Mouse (Mus musculus) hindbrain, embryonic 14.5 days (tissue): ENCODE measurements around the gene Fbxl13. TPM values are rescaled to one million over a fixed set of nuclear protein-coding genes. Genes with fewer than 3 reads are reported as not detected.

ENCODE experiments used
- ATAC-seq: fragments of 200-750 bp; cut with Nextera tagmentation; 2 replicates; pipeline ENCODE4 v1.8.0; 2017; ENCODE audit warnings: moderate number of reproducible peaks, mild to moderate bottlenecking, moderate TSS enrichment, moderate library complexity; ENCODE audit not compliant: low FRiP score
- DNase-seq: peaks from one replicate; pipeline ENCODE4 v3.0.0-alpha.2; 2015; ENCODE audit warnings: low spot score
- H3K27ac ChIP-seq: fragments of 300-500 bp; sonication (generic); 2 replicates; pipeline ENCODE4 v1.5.1; 2014; ENCODE audit warnings: mild to moderate bottlenecking, moderate library complexity
- H3K27me3 ChIP-seq: fragments of 300-500 bp; sonication (generic); 2 replicates; pipeline ENCODE4 v1.6.1; 2014; ENCODE audit warnings: mild to moderate bottlenecking, low read length, mixed read lengths; ENCODE audit not compliant: control insufficient read depth, insufficient read depth
- H3K36me3 ChIP-seq: fragments of 300-500 bp; sonication (generic); replicated peaks from 2 replicates; pipeline ENCODE4 v1.6.1; 2014; ENCODE audit not compliant: control insufficient read depth, insufficient read depth
- H3K4me1 ChIP-seq: fragments of 300-500 bp; sonication (generic); replicated peaks from 2 replicates; pipeline ENCODE4 v1.6.1; 2014; ENCODE audit warnings: antibody characterized with exemption, low read length, mixed read lengths; ENCODE audit not compliant: control insufficient read depth, insufficient read depth
- H3K4me2 ChIP-seq: fragments of 300-500 bp; sonication (generic); replicated peaks from 2 replicates; pipeline ENCODE4 v1.6.1; 2014; ENCODE audit warnings: mild to moderate bottlenecking, moderate library complexity
- H3K4me3 ChIP-seq: fragments of 300-500 bp; sonication (generic); replicated peaks from 2 replicates; pipeline ENCODE4 v1.5.1; 2014; ENCODE audit warnings: mild to moderate bottlenecking, low read length
- H3K9ac ChIP-seq: fragments of 300-500 bp; sonication (generic); 2 replicates; pipeline ENCODE4 v1.6.1; 2014
- H3K9me3 ChIP-seq: fragments of 300-500 bp; sonication (generic); 2 replicates; pipeline ENCODE4 v1.6.1; 2016; ENCODE audit warnings: low read length; ENCODE audit not compliant: control insufficient read depth
- whole genome bisulfite sequencing: fragments of 180-500 bp; shearing (Covaris S2); extraction: QIAGEN DNeasy Blood & Tissue Kit; methylation state at CpG from one replicate; pipeline ENCODE4 v1.1.7; 2014; 5-methylcytosine and 5-hydroxymethylcytosine counted together
- polyA plus RNA-seq: library from polyadenylated mRNA; unstranded; fragments of >200 nt; fragmentation: Nextera tagmentation; extraction: Ambion mirVana; gene quantifications from 2 replicates; pipeline ENCODE4 v1.2.1, GENCODE M21; 2014

Fbxl13 gene
- polyA plus RNA-seq, 1 experiment from 2014 or later: 0.20 TPM

DNA sequence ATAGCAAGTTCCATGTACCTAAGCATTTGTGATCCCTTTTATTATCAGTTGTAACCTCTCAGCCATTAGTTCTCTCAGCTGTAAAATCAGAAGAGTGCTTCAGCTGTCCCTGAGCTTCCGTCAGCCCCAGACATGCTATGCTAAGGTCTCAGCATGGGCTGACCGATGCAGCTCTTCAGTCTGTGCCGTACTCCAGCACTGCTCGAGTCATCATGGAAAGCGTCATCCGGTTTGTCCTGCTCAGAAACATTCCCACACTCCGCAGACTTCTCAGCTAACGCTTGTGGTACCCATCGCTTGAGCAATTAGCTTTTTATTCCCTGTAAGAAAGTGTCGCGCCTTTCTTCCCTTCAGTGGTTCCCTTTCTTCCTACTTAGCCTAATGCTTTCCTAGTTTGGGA is 146.5 kb downstream of the Fbxl13 start:
- Histone ChIP-seq H3K9ac (no peak overlapping the region), H3K4me2 (no peak overlapping the region), H3K9me3 (no peaks in the 10 kb centered on the region), H3K27me3 (no peaks in the 10 kb centered on the region), H3K36me3 (no peaks in the 10 kb centered on the region), H3K4me3 (no peak overlapping the region), H3K27ac (no peak overlapping the region), H3K4me1 (no peaks in the 10 kb centered on the region)
- no peak for DNase-seq
- 74% methylated on average over 11 of the region's 11 CpGs for WGBS
- no peak for ATAC-seq

DNA sequence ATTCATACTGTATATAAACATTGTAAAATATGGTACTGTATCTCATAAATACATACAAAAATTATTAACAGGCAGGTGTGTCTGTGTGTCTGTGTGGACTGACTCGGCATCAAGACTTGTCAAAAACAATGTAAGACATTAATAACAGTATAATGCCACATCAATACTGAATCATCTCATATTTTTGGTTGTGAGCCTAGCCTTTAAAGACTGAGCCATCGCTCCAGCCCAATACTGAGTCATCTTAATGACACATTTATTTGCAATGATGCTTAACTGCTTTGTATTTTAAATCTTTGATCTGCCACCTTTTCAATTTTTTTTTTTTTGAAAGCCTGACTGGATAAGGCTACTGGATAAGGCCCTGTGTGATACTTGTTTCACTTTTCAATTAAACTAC is 146.9 kb downstream of the Fbxl13 start:
- Histone ChIP-seq H3K27me3 (no peaks in the 10 kb centered on the region), H3K4me3 (no peak overlapping the region), H3K4me2 (no peak overlapping the region), H3K9me3 (no peaks in the 10 kb centered on the region), H3K4me1 (no peaks in the 10 kb centered on the region), H3K27ac (no peak overlapping the region), H3K36me3 (no peaks in the 10 kb centered on the region), H3K9ac (no peak overlapping the region)
- WGBS: 93% methylated on average over 2 of the region's 2 CpGs
- DNase-seq: no peak
- no peak for ATAC-seq

DNA sequence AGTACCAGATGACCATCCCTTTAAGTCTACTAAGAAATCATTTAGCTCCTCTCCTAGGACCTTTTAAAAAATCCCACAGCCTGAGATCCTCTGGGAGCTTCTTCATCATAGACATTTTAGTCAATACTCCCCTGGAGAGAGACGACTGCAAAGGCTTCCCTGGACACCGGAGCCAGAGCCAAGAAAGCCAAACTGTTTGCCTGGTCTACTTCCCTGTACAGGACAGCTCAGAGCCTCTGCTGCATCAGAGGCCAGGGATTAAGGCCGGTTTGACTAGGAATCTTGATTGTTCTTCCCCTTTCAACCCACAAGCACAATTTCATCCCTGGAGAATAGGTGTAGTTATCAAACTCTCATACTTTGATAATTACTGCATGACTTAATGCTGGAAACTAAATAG is 148.6 kb downstream of the Fbxl13 start:
- no peaks in the 10 kb centered on the region for H3K9me3 ChIP-seq
- no peak overlapping the region for H3K4me3 ChIP-seq
- 66% methylated on average over 3 of the region's 3 CpGs for WGBS
- DNase-seq (no peak), ATAC-seq (no peak)
- H3K27ac ChIP-seq: no peak overlapping the region
- H3K4me2 ChIP-seq: no peak overlapping the region
- H3K9ac ChIP-seq: no peak overlapping the region
- no peaks in the 10 kb centered on the region for H3K36me3 ChIP-seq
- no peaks in the 10 kb centered on the region for H3K27me3 ChIP-seq
- no peaks in the 10 kb centered on the region for H3K4me1 ChIP-seq

DNA sequence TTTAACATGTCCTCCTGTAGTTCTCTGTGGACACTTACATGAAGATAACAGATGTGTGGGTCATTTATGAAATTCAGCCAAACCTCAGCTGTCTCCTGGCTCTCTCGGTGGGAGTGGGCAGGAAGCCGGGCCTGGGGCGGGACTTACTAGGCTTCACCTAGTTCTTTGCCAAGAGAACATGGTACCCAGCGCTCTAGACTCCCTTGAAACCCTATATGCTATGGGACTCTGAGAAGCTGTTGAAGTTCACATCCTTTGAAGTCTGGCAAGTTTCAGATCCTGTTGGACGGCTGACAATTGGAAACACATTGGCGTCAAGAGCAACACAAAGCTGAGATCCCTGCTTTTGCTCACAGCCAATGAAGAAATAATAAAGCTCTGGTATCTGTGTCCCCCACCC is 149.1 kb downstream of the Fbxl13 start:
- no peaks in the 10 kb centered on the region for H3K27me3 ChIP-seq
- H3K4me2 ChIP-seq: no peak overlapping the region
- H3K27ac ChIP-seq: no peak overlapping the region
- H3K9ac ChIP-seq: no peak overlapping the region
- WGBS: 83% methylated on average over 6 of the region's 6 CpGs
- H3K9me3 ChIP-seq: no peaks in the 10 kb centered on the region
- DNase-seq (no peak), ATAC-seq (no peak)
- H3K36me3 ChIP-seq: no peaks in the 10 kb centered on the region
- no peak overlapping the region for H3K4me3 ChIP-seq
- no peaks in the 10 kb centered on the region for H3K4me1 ChIP-seq

DNA sequence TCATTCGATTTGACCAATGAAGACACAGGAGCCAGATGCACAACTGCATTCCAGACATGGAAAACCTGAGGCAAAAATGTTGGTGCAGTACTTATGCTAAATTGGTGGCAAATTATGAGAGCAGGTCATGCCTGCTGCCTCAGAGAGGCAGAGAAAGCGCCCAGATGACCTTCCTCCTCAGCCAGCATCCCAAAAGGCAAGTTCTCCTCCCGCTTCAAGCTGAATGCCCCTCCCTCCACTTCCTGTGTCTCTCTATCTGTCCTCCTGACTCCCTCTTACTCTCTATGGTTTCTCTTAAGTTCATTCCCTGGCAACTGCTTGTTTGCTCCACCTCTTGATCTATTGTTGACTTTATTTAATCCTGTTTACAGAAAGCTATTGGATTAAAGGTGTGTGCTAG is 150.7 kb downstream of the Fbxl13 start:
- no peak overlapping the region for H3K4me2 ChIP-seq
- no peaks in the 10 kb centered on the region for H3K36me3 ChIP-seq
- H3K4me1 ChIP-seq: no peaks in the 10 kb centered on the region
- H3K4me3 ChIP-seq: no peak overlapping the region
- no peak overlapping the region for H3K27ac ChIP-seq
- no peak for DNase-seq
- ATAC-seq: no peak
- H3K9ac ChIP-seq: no peak overlapping the region
- H3K9me3 ChIP-seq: no peaks in the 10 kb centered on the region
- no peaks in the 10 kb centered on the region for H3K27me3 ChIP-seq
- 72% methylated on average over 3 of the region's 3 CpGs for WGBS

DNA sequence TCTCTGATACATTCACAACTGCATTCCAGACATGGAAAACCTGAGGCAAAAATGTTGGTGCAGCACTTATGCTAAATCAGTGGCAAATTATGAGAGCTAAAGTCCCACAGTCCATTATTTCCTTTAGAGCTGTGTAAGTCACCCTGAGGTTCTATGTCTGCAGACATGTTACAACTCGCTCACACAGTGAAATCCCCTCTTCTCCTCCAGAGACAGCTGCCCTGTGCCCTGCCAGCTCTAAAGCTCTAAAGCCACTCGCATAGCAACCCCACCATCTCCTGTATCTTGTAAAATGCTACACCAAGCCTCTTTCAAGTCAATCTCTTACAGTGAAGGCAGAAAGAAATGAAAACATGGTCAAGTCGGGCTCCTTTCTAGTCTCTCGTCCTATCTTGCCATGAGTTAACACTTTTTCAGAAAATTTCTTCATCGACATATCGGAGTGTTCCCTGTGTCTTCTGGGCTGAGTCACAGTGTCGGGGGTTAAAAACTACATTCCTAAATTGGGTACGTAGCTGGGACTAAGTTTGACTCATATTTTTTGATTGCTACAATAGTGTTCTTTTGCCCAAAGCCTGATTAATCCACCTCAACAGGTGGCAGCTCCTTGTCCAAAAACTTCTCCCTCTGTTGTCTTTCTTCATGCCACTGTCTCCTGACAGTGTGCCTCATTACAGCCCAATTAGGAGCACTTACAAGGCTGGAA is 152.0 kb downstream of the Fbxl13 start:
- no peak overlapping the region for H3K4me3 ChIP-seq
- no peaks in the 10 kb centered on the region for H3K36me3 ChIP-seq
- no peak overlapping the region for H3K27ac ChIP-seq
- no peaks in the 10 kb centered on the region for H3K27me3 ChIP-seq
- peaks cover 8% of the 10 kb centered on the region; the same call in 1 of the 2 replicates for H3K4me1 ChIP-seq
- 88% methylated on average over 8 of the region's 8 CpGs for WGBS
- H3K4me2 ChIP-seq: no peak overlapping the region
- no peaks in the 10 kb centered on the region for H3K9me3 ChIP-seq
- no peak for ATAC-seq
- no peak for DNase-seq
- no peak overlapping the region for H3K9ac ChIP-seq

DNA sequence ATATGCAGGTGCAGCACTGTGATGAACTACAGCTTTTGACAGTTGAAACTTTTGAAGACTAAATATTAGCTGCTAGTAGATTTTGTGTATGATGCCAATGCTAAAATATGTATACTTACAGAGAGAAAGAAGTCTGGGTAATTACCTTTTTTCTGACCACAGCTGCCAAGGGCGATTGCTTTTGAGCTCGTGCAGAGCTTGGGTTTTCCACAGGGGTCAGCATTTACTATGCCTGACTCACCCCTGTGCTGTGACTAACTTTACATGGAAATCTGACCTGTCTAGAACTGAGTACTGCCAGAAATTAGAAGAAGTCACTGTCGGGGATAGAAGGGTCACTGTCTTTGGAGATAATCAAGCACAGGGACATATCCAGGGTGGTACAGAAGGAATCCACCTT is 153.2 kb downstream of the Fbxl13 start:
- Histone ChIP-seq H3K4me1 (peaks cover 8% of the 10 kb centered on the region; the same call in 1 of the 2 replicates), H3K9ac (no peak overlapping the region), H3K9me3 (no peaks in the 10 kb centered on the region), H3K27ac (no peak overlapping the region), H3K4me3 (no peak overlapping the region), H3K36me3 (no peaks in the 10 kb centered on the region), H3K27me3 (no peaks in the 10 kb centered on the region), H3K4me2 (no peak overlapping the region)
- ATAC-seq (no peak), DNase-seq (no peak)
- WGBS: 74% methylated on average over 3 of the region's 3 CpGs

DNA sequence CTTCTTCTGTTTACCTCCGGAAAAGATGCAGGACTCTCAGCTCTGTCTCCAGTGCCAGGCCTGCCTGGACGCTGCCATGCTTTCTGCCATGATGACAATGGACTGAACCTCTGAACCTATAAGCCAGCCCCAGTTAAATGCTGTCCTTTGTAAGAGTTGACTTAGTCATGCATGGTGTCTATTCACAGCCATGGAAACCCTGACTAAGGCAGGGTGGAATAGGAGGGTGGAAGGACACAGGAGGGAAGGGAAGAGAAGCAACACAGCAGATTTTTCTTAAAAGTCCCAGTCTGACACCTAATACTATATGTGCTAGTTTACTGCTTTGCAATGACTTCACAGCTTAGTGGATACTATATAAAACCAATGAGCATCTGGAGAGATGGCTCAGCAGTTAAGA is 154.0 kb downstream of the Fbxl13 start:
- Histone ChIP-seq H3K9me3 (no peaks in the 10 kb centered on the region), H3K4me2 (no peak overlapping the region), H3K4me3 (no peak overlapping the region), H3K27ac (no peak overlapping the region), H3K27me3 (no peaks in the 10 kb centered on the region), H3K9ac (no peak overlapping the region), H3K36me3 (no peaks in the 10 kb centered on the region), H3K4me1 (peaks cover 8% of the 10 kb centered on the region; the same call in 1 of the 2 replicates)
- ATAC-seq (peak; percentile 31; the same call in 1 of the 2 replicates), DNase-seq (no peak)
- 28% methylated on average over 2 of the region's 2 CpGs for WGBS

DNA sequence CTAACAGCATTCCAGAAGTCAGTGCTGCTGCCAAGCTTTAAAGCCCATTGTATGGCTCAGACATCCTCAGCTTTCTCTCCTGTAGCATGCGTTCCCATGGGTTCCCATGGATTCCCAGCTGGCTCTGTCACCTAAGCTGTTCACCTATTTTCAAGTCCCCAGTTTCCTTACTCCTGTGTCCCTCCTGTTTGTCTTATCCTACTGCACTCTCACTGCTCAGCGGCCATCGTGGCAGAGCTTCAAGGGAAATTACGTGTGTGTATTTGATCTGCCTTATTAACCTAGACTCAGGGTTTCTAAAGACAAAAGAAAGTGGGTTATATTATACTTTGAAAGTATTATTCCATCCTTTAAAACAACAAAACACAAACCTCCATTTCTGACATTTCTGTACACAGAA is 156.3 kb downstream of the Fbxl13 start:
- H3K9ac ChIP-seq: no peak overlapping the region
- H3K4me2 ChIP-seq: no peak overlapping the region
- H3K4me3 ChIP-seq: no peak overlapping the region
- no peak overlapping the region for H3K27ac ChIP-seq
- H3K4me1 ChIP-seq: peaks cover 8% of the 10 kb centered on the region; the same call in 1 of the 2 replicates
- 64% methylated on average over 4 of the region's 4 CpGs for WGBS
- no peak for DNase-seq
- no peaks in the 10 kb centered on the region for H3K36me3 ChIP-seq
- no peaks in the 10 kb centered on the region for H3K27me3 ChIP-seq
- H3K9me3 ChIP-seq: no peaks in the 10 kb centered on the region
- no peak for ATAC-seq

DNA sequence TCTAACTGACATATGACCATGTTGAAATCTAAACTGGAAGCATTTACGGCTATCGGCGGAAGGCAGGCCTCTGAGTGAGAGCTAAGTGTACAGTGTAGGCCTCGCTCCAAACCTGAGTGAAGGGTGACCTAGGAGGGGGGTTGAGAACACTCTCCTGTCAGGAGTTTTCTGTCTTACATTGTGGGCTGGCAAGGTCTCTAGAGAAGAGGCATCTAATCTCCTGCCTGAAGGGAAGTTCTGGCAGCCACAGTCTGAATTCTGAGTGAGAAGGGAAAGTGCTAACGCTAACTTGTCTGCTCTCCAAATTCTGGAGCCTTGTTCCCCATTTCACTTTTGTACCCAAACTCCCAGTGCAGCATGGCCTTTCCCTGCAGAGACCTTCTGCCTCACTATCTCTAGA is 156.9 kb downstream of the Fbxl13 start:
- H3K4me3 ChIP-seq: no peak overlapping the region
- ATAC-seq (no peak), DNase-seq (no peak)
- no peak overlapping the region for H3K9ac ChIP-seq
- peaks cover 8% of the 10 kb centered on the region; the same call in 1 of the 2 replicates for H3K4me1 ChIP-seq
- no peaks in the 10 kb centered on the region for H3K36me3 ChIP-seq
- no peak overlapping the region for H3K27ac ChIP-seq
- no peaks in the 10 kb centered on the region for H3K27me3 ChIP-seq
- WGBS: 90% methylated on average over 5 of the region's 5 CpGs
- no peaks in the 10 kb centered on the region for H3K9me3 ChIP-seq
- no peak overlapping the region for H3K4me2 ChIP-seq
